Mouse (Mus musculus): ENCODE measurements around the gene Gm42688.

Gm42688 gene

DNA sequence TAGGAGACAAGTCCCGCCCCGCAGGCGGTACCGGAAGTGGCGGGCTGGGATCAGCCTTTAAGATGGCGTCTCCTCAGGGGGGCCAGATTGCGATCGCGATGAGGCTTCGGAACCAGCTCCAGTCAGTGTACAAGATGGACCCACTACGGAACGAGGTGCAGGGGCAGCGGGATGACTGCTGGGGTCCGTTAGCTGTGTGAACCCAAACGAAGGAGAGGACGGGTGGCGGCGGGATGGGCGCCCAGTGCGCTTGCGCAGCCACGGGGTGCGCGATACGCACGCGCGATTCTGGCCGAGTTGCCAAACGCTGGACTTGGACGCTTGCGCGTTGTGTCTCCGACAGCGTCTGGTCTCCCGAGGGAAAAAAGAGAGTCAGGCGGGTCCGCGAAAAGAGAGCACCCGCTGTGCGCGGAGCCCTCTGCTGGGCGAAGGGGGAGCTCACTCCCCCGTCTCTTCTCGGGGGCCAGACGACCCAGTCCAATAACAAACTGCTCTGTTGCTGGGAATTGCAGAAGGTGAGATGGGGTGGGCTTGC lies 23.0 kb upstream of the Gm42688 start:
- no peak for TF ChIP-seq NANOG (IDR thresholded peaks at IDR 0.05; ENCODE audit: borderline replicate concordance, low read length)
- no peak for TF ChIP-seq POU5F1 (IDR thresholded peaks at IDR 0.05; ENCODE audit: borderline replicate concordance, low read length)
- peak; percentile 10; the same call in 1 of the 2 replicates for TF ChIP-seq CTCF (conservative IDR thresholded peaks at IDR 0.05; ENCODE audit: low read length)
- peak overlapping the region; percentile 94 for H3K4me3 ChIP-seq (replicated peaks; ENCODE audit: low read length)
- peaks cover 39% of the 10 kb centered on the region for H3K27me3 ChIP-seq (ENCODE audit: insufficient read depth, low read length)
- H3K36me3 ChIP-seq (ENCODE audit: insufficient read depth, low read length): peaks cover 34% of the 10 kb centered on the region
- H3K9me3 ChIP-seq (ENCODE audit: low read length): no peaks in the 10 kb centered on the region
- H3K4me1 ChIP-seq (replicated peaks; ENCODE audit: low read depth, low read length): peaks cover 21% of the 10 kb centered on the region

DNA sequence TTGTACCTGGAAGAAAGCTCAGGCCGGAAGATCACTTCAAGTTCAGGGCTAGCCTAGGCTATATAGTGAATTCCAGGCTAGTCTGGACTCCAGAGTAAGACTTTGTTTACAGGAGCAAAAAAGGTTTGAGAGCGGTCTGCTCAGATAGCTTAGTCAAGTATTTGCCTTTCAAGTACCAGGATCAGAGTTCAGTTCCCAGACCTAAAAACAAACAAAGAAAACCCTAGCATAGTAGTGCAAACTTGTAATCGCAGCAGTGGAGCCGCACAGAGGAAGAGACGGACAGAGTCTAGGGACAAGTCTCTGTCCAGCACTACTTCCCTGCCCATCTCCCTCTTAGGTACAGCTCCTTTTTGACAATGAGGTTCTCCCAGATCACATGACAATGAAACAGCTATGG lies 21.2 kb upstream of the Gm42688 start:
- Histone ChIP-seq H3K36me3 (ENCODE audit: insufficient read depth, low read length) (peaks cover 34% of the 10 kb centered on the region), H3K4me1 (replicated peaks; ENCODE audit: low read depth, low read length) (peaks cover 21% of the 10 kb centered on the region), H3K4me3 (replicated peaks; ENCODE audit: low read length) (no peak overlapping the region), H3K9me3 (ENCODE audit: low read length) (no peaks in the 10 kb centered on the region), H3K27me3 (ENCODE audit: insufficient read depth, low read length) (peaks cover 43% of the 10 kb centered on the region)
- no peak for TF ChIP-seq NANOG (IDR thresholded peaks at IDR 0.05; ENCODE audit: borderline replicate concordance, low read length)
- TF ChIP-seq CTCF (conservative IDR thresholded peaks at IDR 0.05; ENCODE audit: low read length): no peak
- no peak for TF ChIP-seq POU5F1 (IDR thresholded peaks at IDR 0.05; ENCODE audit: borderline replicate concordance, low read length)

DNA sequence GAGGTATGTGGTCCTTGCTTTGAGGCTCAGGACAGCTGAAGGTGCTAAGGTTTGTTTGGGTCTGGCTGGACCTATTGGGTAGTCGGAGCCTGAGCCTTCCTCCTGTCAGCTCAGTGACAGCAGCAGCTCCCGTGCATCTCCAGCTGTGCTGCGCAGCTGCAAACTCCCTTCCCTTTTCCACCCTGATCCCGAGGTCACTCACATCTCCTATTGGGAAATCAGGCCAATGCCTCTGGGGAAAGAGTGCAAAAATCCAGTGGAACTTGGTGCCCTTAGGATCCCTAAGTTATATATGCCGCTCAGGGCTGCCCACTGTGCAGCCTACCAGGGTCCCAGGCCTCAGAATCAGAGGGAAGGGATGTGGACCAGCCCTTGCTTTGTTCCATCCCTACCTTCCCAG lies 17.9 kb upstream of the Gm42688 start:
- Histone ChIP-seq H3K9me3 (ENCODE audit: low read length) (no peaks in the 10 kb centered on the region), H3K4me3 (replicated peaks; ENCODE audit: low read length) (no peak overlapping the region), H3K36me3 (ENCODE audit: insufficient read depth, low read length) (peaks cover 34% of the 10 kb centered on the region), H3K4me1 (replicated peaks; ENCODE audit: low read depth, low read length) (peaks cover 36% of the 10 kb centered on the region), H3K27me3 (ENCODE audit: insufficient read depth, low read length) (peaks cover 60% of the 10 kb centered on the region)
- TF ChIP-seq POU5F1 (IDR thresholded peaks at IDR 0.05; ENCODE audit: borderline replicate concordance, low read length) (no peak), NANOG (IDR thresholded peaks at IDR 0.05; ENCODE audit: borderline replicate concordance, low read length) (no peak), CTCF (conservative IDR thresholded peaks at IDR 0.05; ENCODE audit: low read length) (no peak)

DNA sequence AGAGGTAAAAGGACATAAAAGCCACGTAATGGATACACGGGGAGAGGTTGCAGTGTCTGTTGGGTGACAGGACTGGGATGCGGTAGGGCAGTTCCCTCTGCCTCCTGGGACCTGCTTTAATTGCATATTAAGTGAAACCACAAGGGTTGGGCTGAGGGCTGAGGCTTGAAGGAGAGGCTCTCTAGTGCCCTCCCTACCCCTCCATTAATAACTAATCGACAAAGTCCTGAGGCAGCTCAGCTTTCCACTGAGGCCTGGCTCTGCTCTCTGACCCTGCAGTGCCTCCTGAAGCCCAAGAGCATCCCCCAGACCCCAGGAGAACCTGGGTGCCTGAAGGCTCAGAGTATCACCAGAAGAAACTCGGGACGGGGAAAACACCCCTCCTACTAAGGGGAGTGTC lies 16.9 kb upstream of the Gm42688 start:
- H3K27me3 ChIP-seq (ENCODE audit: insufficient read depth, low read length): peaks cover 68% of the 10 kb centered on the region
- TF ChIP-seq POU5F1 (IDR thresholded peaks at IDR 0.05; ENCODE audit: borderline replicate concordance, low read length) (no peak), CTCF (conservative IDR thresholded peaks at IDR 0.05; ENCODE audit: low read length) (no peak), NANOG (IDR thresholded peaks at IDR 0.05; ENCODE audit: borderline replicate concordance, low read length) (no peak)
- H3K4me3 ChIP-seq (replicated peaks; ENCODE audit: low read length): no peak overlapping the region
- H3K9me3 ChIP-seq (ENCODE audit: low read length): no peaks in the 10 kb centered on the region
- peaks cover 32% of the 10 kb centered on the region for H3K36me3 ChIP-seq (ENCODE audit: insufficient read depth, low read length)
- H3K4me1 ChIP-seq (replicated peaks; ENCODE audit: low read depth, low read length): peaks cover 32% of the 10 kb centered on the region

DNA sequence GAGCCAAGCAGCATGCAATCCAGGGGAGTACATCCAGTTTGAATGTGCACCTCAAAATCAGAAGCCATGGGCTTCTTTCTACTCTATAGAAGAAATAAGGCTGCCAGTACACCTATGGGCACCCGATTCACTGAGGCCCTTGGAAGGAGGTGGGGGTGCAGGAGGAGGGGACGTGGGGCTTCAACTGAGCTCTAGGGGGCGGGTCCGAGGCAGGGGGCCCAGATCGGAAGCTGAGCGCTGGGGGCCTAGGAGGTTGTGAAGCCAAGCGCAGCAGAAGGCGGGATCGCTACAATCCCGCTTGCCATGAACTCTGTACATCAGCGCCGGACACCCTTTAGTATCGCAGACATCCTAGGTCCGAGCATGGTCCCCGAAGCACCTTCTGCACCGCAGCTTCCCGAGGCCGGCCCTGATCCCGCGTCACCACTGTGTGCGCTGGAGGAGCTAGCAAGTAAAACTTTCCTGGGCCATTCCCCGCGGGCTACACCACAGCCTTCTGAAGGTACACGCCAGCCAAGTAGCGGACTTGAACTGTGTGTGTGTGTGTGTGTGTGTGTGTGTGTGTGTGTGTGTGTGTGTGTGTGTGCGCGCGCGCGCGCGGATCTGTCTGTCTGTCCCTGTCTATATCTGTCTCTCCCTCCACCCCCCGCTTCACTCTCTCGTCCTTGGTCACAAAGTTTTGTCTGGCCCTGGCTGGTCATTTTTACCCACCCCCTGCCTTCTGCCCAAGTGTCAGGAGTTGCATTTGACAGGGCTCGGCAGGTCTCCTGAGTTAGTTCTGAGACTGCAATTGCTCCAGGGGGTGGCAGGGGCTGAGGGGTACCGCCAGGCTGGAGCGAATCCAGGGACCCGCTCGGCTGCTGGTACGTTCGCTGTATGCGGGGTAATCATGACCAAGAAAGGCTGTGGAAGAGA lies 15.0 kb upstream of the Gm42688 start, which contains the start of gene Lbx2:
Gene Lbx2, plus strand, starts transcription at position 247 of the 915 bp plus-strand sequence.
- peak within 1 kb of the TSS; percentile 62 for H3K4me3 ChIP-seq (replicated peaks; ENCODE audit: low read length)
- H3K27me3 ChIP-seq (ENCODE audit: insufficient read depth, low read length): peaks cover 82% of the 10 kb centered on the region
- H3K36me3 ChIP-seq (ENCODE audit: insufficient read depth, low read length): peaks cover 13% of the 10 kb centered on the region
- no peak for TF ChIP-seq POU5F1 (IDR thresholded peaks at IDR 0.05; ENCODE audit: borderline replicate concordance, low read length)
- TF ChIP-seq NANOG (IDR thresholded peaks at IDR 0.05; ENCODE audit: borderline replicate concordance, low read length): no peak
- TF ChIP-seq CTCF (conservative IDR thresholded peaks at IDR 0.05; ENCODE audit: low read length): no peak
- H3K9me3 ChIP-seq (ENCODE audit: low read length): no peaks in the 10 kb centered on the region
- peaks cover 30% of the 10 kb centered on the region for H3K4me1 ChIP-seq (replicated peaks; ENCODE audit: low read depth, low read length)

DNA sequence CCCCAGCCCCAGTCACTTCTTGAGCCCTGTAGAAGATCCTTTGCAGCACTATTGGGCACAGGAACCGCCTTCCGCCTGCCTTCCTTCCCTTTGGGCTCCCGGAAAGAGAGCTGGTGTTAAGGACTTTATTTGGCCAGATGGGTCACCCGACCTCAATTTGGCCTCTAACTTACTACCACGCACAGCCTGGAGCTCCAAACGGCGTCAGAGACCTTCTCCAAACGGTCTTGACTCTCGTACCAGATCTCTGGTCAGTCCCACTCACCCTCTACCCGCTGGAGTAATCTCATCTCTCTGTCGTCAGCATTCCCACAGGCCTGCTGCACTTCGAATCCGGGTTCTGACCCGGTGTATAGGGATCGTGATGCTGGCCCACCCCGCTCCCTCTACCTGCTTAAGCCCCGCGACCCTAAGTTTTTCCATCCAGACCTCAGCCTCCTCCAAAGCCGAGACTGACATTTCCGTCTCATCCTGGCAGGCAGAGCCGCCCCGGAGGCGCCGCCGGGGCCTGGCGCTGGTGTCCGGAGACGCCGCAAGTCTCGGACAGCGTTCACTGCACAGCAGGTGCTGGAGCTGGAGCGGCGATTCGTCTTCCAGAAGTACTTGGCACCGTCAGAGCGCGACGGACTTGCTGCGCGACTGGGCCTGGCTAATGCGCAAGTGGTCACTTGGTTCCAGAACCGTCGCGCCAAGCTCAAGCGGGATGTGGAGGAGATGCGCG lies 14.1 kb upstream of the Gm42688 start:
- TF ChIP-seq NANOG (IDR thresholded peaks at IDR 0.05; ENCODE audit: borderline replicate concordance, low read length) (no peak), POU5F1 (IDR thresholded peaks at IDR 0.05; ENCODE audit: borderline replicate concordance, low read length) (no peak), CTCF (conservative IDR thresholded peaks at IDR 0.05; ENCODE audit: low read length) (no peak)

DNA sequence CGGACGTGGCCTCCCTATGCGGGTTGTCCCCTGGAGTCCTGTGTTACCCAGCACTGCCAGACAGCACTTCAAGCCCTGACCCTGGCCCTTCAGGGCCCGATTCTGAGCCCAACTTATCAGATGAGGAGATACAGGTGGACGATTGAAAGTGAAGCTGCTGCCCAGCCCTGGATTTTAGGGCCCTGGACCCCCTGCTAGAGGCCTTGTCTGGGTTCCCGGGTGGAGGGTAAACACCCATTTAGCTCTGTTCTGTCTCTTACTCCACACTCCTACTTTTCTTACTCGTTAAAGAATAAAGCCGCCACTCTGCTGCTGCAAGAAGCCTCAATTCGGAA lies 13.5 kb upstream of the Gm42688 start:
- peak overlapping the region; percentile 62 for H3K4me3 ChIP-seq (replicated peaks; ENCODE audit: low read length)
- peaks cover 1% of the 10 kb centered on the region; the same call in 1 of the 2 replicates for H3K36me3 ChIP-seq (ENCODE audit: insufficient read depth, low read length)
- H3K9me3 ChIP-seq (ENCODE audit: low read length): no peaks in the 10 kb centered on the region
- TF ChIP-seq POU5F1 (IDR thresholded peaks at IDR 0.05; ENCODE audit: borderline replicate concordance, low read length) (no peak), CTCF (conservative IDR thresholded peaks at IDR 0.05; ENCODE audit: low read length) (no peak), NANOG (IDR thresholded peaks at IDR 0.05; ENCODE audit: borderline replicate concordance, low read length) (no peak)
- H3K4me1 ChIP-seq (replicated peaks; ENCODE audit: low read depth, low read length): peaks cover 30% of the 10 kb centered on the region
- peaks cover 90% of the 10 kb centered on the region for H3K27me3 ChIP-seq (ENCODE audit: insufficient read depth, low read length)

More for the DNA sequence above, 14.1 kb upstream of the Gm42688 start:
- Histone ChIP-seq H3K36me3 (ENCODE audit: insufficient read depth, low read length) (peaks cover 6% of the 10 kb centered on the region), H3K9me3 (ENCODE audit: low read length) (no peaks in the 10 kb centered on the region), H3K27me3 (ENCODE audit: insufficient read depth, low read length) (peaks cover 89% of the 10 kb centered on the region), H3K4me1 (replicated peaks; ENCODE audit: low read depth, low read length) (peaks cover 30% of the 10 kb centered on the region), H3K4me3 (replicated peaks; ENCODE audit: low read length) (peak overlapping the region; percentile 62)
